Mouse (Mus musculus) kidney, embryonic 15.5 days (tissue): Measurements from ENCODE around the gene Rab44. TPM values are rescaled to one million over a fixed set of nuclear protein-coding genes. Genes with fewer than 3 reads are reported as not detected.

Experiments used
- ATAC-seq: fragments of 200-750 bp; cut with Nextera tagmentation; replicated peaks from 2 replicates; pipeline ENCODE4 v1.8.0; 2017; ENCODE audit warnings: moderate TSS enrichment; ENCODE audit not compliant: low FRiP score
- H3K27ac ChIP-seq: fragments of 300-500 bp; sonication (generic); 2 replicates; pipeline ENCODE4 v1.5.1; 2015; ENCODE audit warnings: mild to moderate bottlenecking, inconsistent platforms
- H3K27me3 ChIP-seq: fragments of 300-500 bp; sonication (generic); 2 replicates; pipeline ENCODE4 v1.6.1; 2015; ENCODE audit warnings: inconsistent platforms
- H3K36me3 ChIP-seq: fragments of 300-500 bp; sonication (generic); 2 replicates; pipeline ENCODE4 v1.6.1; 2015; ENCODE audit warnings: inconsistent platforms
- H3K4me1 ChIP-seq: fragments of 300-500 bp; sonication (generic); 2 replicates; pipeline ENCODE4 v1.6.1; 2015; ENCODE audit warnings: inconsistent platforms
- H3K4me2 ChIP-seq: fragments of 300-500 bp; sonication (generic); 2 replicates; pipeline ENCODE4 v1.6.1; 2015; ENCODE audit warnings: moderate library complexity, mild to moderate bottlenecking, inconsistent platforms
- H3K4me3 ChIP-seq: fragments of 300-500 bp; sonication (generic); replicated peaks from 2 replicates; pipeline ENCODE4 v1.5.1; 2015; ENCODE audit warnings: mild to moderate bottlenecking, inconsistent platforms
- H3K9ac ChIP-seq: fragments of 300-500 bp; sonication (generic); 2 replicates; pipeline ENCODE4 v1.6.1; 2015; ENCODE audit warnings: mild to moderate bottlenecking, inconsistent platforms
- H3K9me3 ChIP-seq: fragments of 300-500 bp; sonication (generic); replicated peaks from 2 replicates; pipeline ENCODE4 v1.6.1; 2016; ENCODE audit warnings: inconsistent platforms
- WGBS: fragments of 180-500 bp; shearing (Covaris S2); methylation state at CpG from one replicate; pipeline ENCODE4 v1.1.7; 2015; ENCODE audit warnings: mixed read lengths; 5-methylcytosine and 5-hydroxymethylcytosine counted together
- polyA plus RNA-seq: library from polyadenylated mRNA; unstranded; fragments of >200 nt; fragmentation: Nextera tagmentation; extraction: Ambion mirVana; gene quantifications from 2 replicates; pipeline ENCODE4 v1.2.1, GENCODE M21; 2015

Gene Rab44
- polyA plus RNA-seq, 1 experiment from 2014 or later: 0.34 TPM

GRCm38 (mm10) chr17:29159743-29160455 is 46.0 kb downstream of the Rab44 start:
- no peak overlapping the region for H3K27ac ChIP-seq
- no peaks in the 10 kb centered on the region for H3K36me3 ChIP-seq
- H3K4me2 ChIP-seq: no peak overlapping the region
- no peaks in the 10 kb centered on the region; the same call in 1 of the 2 replicates for H3K9me3 ChIP-seq
- no peaks in the 10 kb centered on the region for H3K27me3 ChIP-seq
- H3K4me1 ChIP-seq: peaks cover 29% of the 10 kb centered on the region
- 86% methylated on average over 16 of the region's 16 CpGs for WGBS
- ATAC-seq: no peak
- no peak overlapping the region for H3K4me3 ChIP-seq
- no peak overlapping the region for H3K9ac ChIP-seq

GRCm38 (mm10) chr17:29162334-29162733 is 48.4 kb downstream of the Rab44 start:
- H3K4me2 ChIP-seq: no peak overlapping the region
- peaks cover 41% of the 10 kb centered on the region for H3K4me1 ChIP-seq
- H3K9me3 ChIP-seq: no peaks in the 10 kb centered on the region; the same call in 1 of the 2 replicates
- 90% methylated on average over 13 of the region's 13 CpGs for WGBS
- H3K9ac ChIP-seq: no peak overlapping the region
- no peak for ATAC-seq
- H3K36me3 ChIP-seq: no peaks in the 10 kb centered on the region
- no peaks in the 10 kb centered on the region for H3K27me3 ChIP-seq
- no peak overlapping the region for H3K27ac ChIP-seq
- H3K4me3 ChIP-seq: no peak overlapping the region

- Histone ChIP-seq H3K4me3 (no peak overlapping the region), H3K36me3 (no peaks in the 10 kb centered on the region), H3K9ac (no peak overlapping the region), H3K27me3 (no peaks in the 10 kb centered on the region), H3K4me2 (peak overlapping the region; percentile 37), H3K9me3 (no peaks in the 10 kb centered on the region; the same call in 1 of the 2 replicates), H3K27ac (peak overlapping the region; percentile 85), H3K4me1 (peaks cover 47% of the 10 kb centered on the region)
- peak; percentile 82 for ATAC-seq
- WGBS: 14% methylated on average over 17 of the region's 17 CpGs
Measured at GRCm38 (mm10) chr17:29164469-29165111, 50.6 kb downstream of the Rab44 start.

- H3K4me2 ChIP-seq: no peak overlapping the region
- H3K4me3 ChIP-seq: no peak overlapping the region
- peak overlapping the region; percentile 85 for H3K27ac ChIP-seq
- 25% methylated on average over 6 of the region's 6 CpGs for WGBS
- no peak for ATAC-seq
- H3K27me3 ChIP-seq: no peaks in the 10 kb centered on the region
- H3K9ac ChIP-seq: no peak overlapping the region
- no peaks in the 10 kb centered on the region; the same call in 1 of the 2 replicates for H3K9me3 ChIP-seq
- H3K36me3 ChIP-seq: no peaks in the 10 kb centered on the region
- H3K4me1 ChIP-seq: peaks cover 54% of the 10 kb centered on the region
Measured at GRCm38 (mm10) chr17:29165452-29165851, 51.5 kb downstream of the Rab44 start.

GRCm38 (mm10) chr17:29165967-29166578 is 52.1 kb downstream of the Rab44 start:
- Histone ChIP-seq H3K4me3 (no peak overlapping the region), H3K9ac (no peak overlapping the region), H3K27ac (peak overlapping the region; percentile 85), H3K36me3 (no peaks in the 10 kb centered on the region), H3K9me3 (no peaks in the 10 kb centered on the region; the same call in 1 of the 2 replicates), H3K27me3 (no peaks in the 10 kb centered on the region), H3K4me2 (no peak overlapping the region), H3K4me1 (peaks cover 60% of the 10 kb centered on the region)
- WGBS: 47% methylated on average over 8 of the region's 8 CpGs
- no peak; the same call in 1 of the 2 replicates for ATAC-seq

- Histone ChIP-seq H3K36me3 (no peaks in the 10 kb centered on the region), H3K9ac (no peak overlapping the region), H3K27me3 (no peaks in the 10 kb centered on the region), H3K9me3 (no peaks in the 10 kb centered on the region), H3K4me3 (no peak overlapping the region), H3K4me2 (no peak overlapping the region), H3K4me1 (peaks cover 72% of the 10 kb centered on the region), H3K27ac (peak overlapping the region; percentile 85)
- no peak; the same call in 1 of the 2 replicates for ATAC-seq
- 56% methylated on average over 6 of the region's 6 CpGs for WGBS
Measured at GRCm38 (mm10) chr17:29167371-29167770, 53.4 kb downstream of the Rab44 start.

- ATAC-seq: no peak
- H3K27ac ChIP-seq: no peak overlapping the region
- H3K36me3 ChIP-seq: no peaks in the 10 kb centered on the region
- no peak overlapping the region for H3K4me3 ChIP-seq
- no peak overlapping the region for H3K9ac ChIP-seq
- H3K9me3 ChIP-seq: no peaks in the 10 kb centered on the region
- no peaks in the 10 kb centered on the region for H3K27me3 ChIP-seq
- no peak overlapping the region for H3K4me2 ChIP-seq
- WGBS: 80% methylated on average over 4 of the region's 4 CpGs
- H3K4me1 ChIP-seq: peaks cover 68% of the 10 kb centered on the region
Measured at GRCm38 (mm10) chr17:29168438-29168837, 54.5 kb downstream of the Rab44 start.

GRCm38 (mm10) chr17:29168996-29169601 is 55.2 kb downstream of the Rab44 start:
- ATAC-seq: no peak
- Histone ChIP-seq H3K4me2 (no peak overlapping the region), H3K27me3 (no peaks in the 10 kb centered on the region), H3K9ac (no peak overlapping the region), H3K9me3 (no peaks in the 10 kb centered on the region), H3K36me3 (no peaks in the 10 kb centered on the region), H3K4me1 (peaks cover 62% of the 10 kb centered on the region), H3K4me3 (no peak overlapping the region), H3K27ac (no peak overlapping the region)
- WGBS: 76% methylated on average over 12 of the region's 12 CpGs

- Histone ChIP-seq H3K27ac (peak overlapping the region; percentile 37; the same call in 1 of the 2 replicates), H3K27me3 (no peaks in the 10 kb centered on the region), H3K9ac (no peak overlapping the region), H3K4me1 (peaks cover 48% of the 10 kb centered on the region), H3K36me3 (no peaks in the 10 kb centered on the region), H3K4me2 (no peak overlapping the region), H3K4me3 (no peak overlapping the region), H3K9me3 (no peaks in the 10 kb centered on the region)
- WGBS: 58% methylated on average over 14 of the region's 14 CpGs
- ATAC-seq: 0 out of 2 replicates have a peak, but pooled peaks have one; percentile 9
Measured at GRCm38 (mm10) chr17:29170431-29171000, 56.6 kb downstream of the Rab44 start.

GRCm38 (mm10) chr17:29171001-29171772 is 57.2 kb downstream of the Rab44 start:
- Histone ChIP-seq H3K9me3 (no peaks in the 10 kb centered on the region), H3K36me3 (no peaks in the 10 kb centered on the region), H3K27ac (peak overlapping the region; percentile 37; the same call in 1 of the 2 replicates), H3K4me1 (peaks cover 45% of the 10 kb centered on the region), H3K9ac (no peak overlapping the region), H3K4me2 (no peak overlapping the region), H3K27me3 (no peaks in the 10 kb centered on the region), H3K4me3 (no peak overlapping the region)
- peak; percentile 75 for ATAC-seq
- WGBS: 18% methylated on average over 14 of the region's 14 CpGs

GRCm38 (mm10) chr17:29172062-29172461 is 58.1 kb downstream of the Rab44 start:
- Histone ChIP-seq H3K4me1 (peaks cover 45% of the 10 kb centered on the region), H3K27me3 (no peaks in the 10 kb centered on the region), H3K27ac (no peak overlapping the region), H3K4me2 (no peak overlapping the region), H3K36me3 (no peaks in the 10 kb centered on the region), H3K4me3 (no peak overlapping the region), H3K9ac (no peak overlapping the region), H3K9me3 (no peaks in the 10 kb centered on the region)
- ATAC-seq: no peak
- 42% methylated on average over 10 of the region's 10 CpGs for WGBS
